In the genomic region with DNA sequence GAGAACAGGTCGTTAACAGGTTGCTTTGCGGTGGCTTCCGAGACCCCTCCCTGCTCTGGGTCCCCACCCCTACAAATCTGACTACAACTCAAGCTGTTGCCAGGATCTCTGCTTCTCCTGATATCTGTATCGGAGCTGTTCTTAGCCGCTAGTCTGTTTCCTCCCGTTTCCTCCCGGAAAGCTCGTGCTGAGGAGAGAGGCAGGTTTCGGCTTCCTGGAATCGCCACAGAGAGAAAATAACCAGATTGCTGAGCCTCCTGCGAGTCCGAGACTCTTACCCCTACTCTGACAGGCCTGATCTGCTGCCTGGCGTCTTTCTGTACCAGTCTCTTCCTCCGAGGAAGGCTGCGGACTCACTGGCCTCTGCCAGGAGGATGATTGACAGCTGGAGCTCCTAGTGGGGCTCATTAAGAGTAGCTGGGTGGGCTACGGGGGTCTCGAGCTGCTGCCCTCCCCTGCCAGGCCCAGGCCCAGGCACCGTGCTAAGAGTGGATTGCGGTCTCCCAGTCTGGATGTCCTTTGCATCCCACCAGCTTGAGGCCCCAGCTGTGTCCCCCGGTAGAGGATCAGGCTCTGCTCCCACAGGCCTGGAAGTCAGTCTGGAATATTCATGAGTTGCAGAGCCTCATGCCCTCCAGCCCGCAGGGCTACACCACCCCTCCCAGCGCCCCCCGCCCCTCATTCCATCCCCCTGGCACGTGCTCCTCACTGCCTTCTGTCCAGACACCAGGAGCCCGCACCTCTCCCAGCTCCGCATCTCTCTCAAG, we compare ENCODE assay signal across 9 mouse cellular contexts. TPM values are rescaled to one million over a fixed set of nuclear protein-coding genes. Genes with fewer than 3 reads are reported as not detected.
DNase-seq lines count a peak whose midpoint lies in the region; ATAC-seq and TF ChIP-seq lines count a peak whose summit lies in the region.
"Had no signal": no experiment of that assay in that cellular context is flagged by ENCODE, and none has a peak within 500 bp of the region (broad histone marks: within the 10 kb centered on the region; RNA-seq: fewer than 3 reads in every experiment).

No protein-coding gene starts in this region.

- H3K36me3 ChIP-seq in E14TG2a.4 (ENCODE audit: insufficient read depth, low read length): no peaks in the 10 kb centered on the region
- H3K36me3 ChIP-seq in heart, embryonic 15.5 days: no peaks in the 10 kb centered on the region
- no peaks in the 10 kb centered on the region for H3K36me3 ChIP-seq in neural tube, embryonic 11.5 days (ENCODE audit: control insufficient read depth, insufficient read depth, low read length)

- ATAC-seq in heart, embryonic 15.5 days (replicated peaks; ENCODE audit: insufficient number of reproducible peaks, insufficient read depth, low FRiP score, low read depth): peak; percentile 68
- peak; percentile 79 for ATAC-seq in neural tube, embryonic 11.5 days (ENCODE audit: insufficient read depth, low FRiP score, low TSS enrichment)

- intact Hi-C loops in left cerebral cortex, postnatal 36 days (cut with DNase I): loop anchor here (5.0 kb wide), 1 partner anchor 188 kb away; no protein-coding TSS in a partner anchor

- peak; percentile 36 for DNase-seq in embryo, embryonic 10 days (ENCODE audit: low spot score)
- peak; percentile 17 to 40 for DNase-seq in kidney, postnatal 4 days
- peak; percentile 58 for DNase-seq in neural tube, embryonic 11.5 days (ENCODE audit: low spot score)
- no peak for DNase-seq in ovary, adult 18-20 months (ENCODE audit: low spot score)
- no peak for DNase-seq in right cerebral cortex, adult 18-20 months
- no peak for DNase-seq in left cerebral cortex, postnatal 36 days (ENCODE audit: low spot score in 2 of 2)

- peak overlapping the region; percentile 64 for H3K4me2 ChIP-seq in heart, embryonic 15.5 days
- H3K4me2 ChIP-seq in neural tube, embryonic 11.5 days (ENCODE audit: low read depth): peak overlapping the region; percentile 40

- 6% methylated on average over 26 of the region's 26 CpGs for WGBS in heart, embryonic 15.5 days
- 7% methylated on average over 26 of the region's 26 CpGs for WGBS in neural tube, embryonic 11.5 days

- H3K9ac ChIP-seq in heart, embryonic 15.5 days: peak overlapping the region; percentile 43
- H3K9ac ChIP-seq in neural tube, embryonic 11.5 days (ENCODE audit: low read length): peak overlapping the region; percentile 52

- H3K27ac ChIP-seq in heart, embryonic 15.5 days: peak overlapping the region; percentile 48
- H3K27ac ChIP-seq in neural tube, embryonic 11.5 days (ENCODE audit: low read depth, low read length): no peak overlapping the region

- no peaks in the 10 kb centered on the region for H3K9me3 ChIP-seq in E14TG2a.4 (ENCODE audit: low read length)
- no peaks in the 10 kb centered on the region for H3K9me3 ChIP-seq in heart, embryonic 15.5 days (replicated peaks)
- no peaks in the 10 kb centered on the region for H3K9me3 ChIP-seq in neural tube, embryonic 11.5 days (ENCODE audit: control insufficient read depth, low read length)

- peaks cover 13% of the 10 kb centered on the region for H3K27me3 ChIP-seq in E14TG2a.4 (ENCODE audit: insufficient read depth, low read length)
- H3K27me3 ChIP-seq in heart, embryonic 15.5 days: no peaks in the 10 kb centered on the region
- no peaks in the 10 kb centered on the region for H3K27me3 ChIP-seq in neural tube, embryonic 11.5 days (ENCODE audit: control insufficient read depth, insufficient read depth, low read length)

- no peak for TF ChIP-seq CTCF in E14TG2a.4 (conservative IDR thresholded peaks at IDR 0.05; ENCODE audit: low read length)

- peak overlapping the region; percentile 74 for H3K4me3 ChIP-seq in E14TG2a.4 (replicated peaks; ENCODE audit: low read length)
- peak overlapping the region; percentile 40 for H3K4me3 ChIP-seq in heart, embryonic 15.5 days
- no peak overlapping the region for H3K4me3 ChIP-seq in neural tube, embryonic 11.5 days (ENCODE audit: low read depth, low read length)
- H3K4me3 ChIP-seq: myocyte had no signal

- H3K4me1 ChIP-seq in E14TG2a.4 (replicated peaks; ENCODE audit: low read depth, low read length): peaks cover 54% of the 10 kb centered on the region
- H3K4me1 ChIP-seq in heart, embryonic 15.5 days (replicated peaks): peaks cover 10% of the 10 kb centered on the region
- H3K4me1 ChIP-seq in neural tube, embryonic 11.5 days (ENCODE audit: control insufficient read depth, insufficient read depth, low read length): no peaks in the 10 kb centered on the region

RNA-seq across cellular contexts. Expression of a gene that starts 36.1 kb away (rescaled TPM):
- polyA plus RNA-seq in heart, embryonic 15.5 days (2015; fragmentation: Nextera tagmentation; extraction: Ambion mirVana): 12.6 and 19.5 TPM in 2 replicates
- polyA plus RNA-seq in neural tube, embryonic 11.5 days (2014; fragmentation: Nextera tagmentation; extraction: Ambion mirVana): 21.8 and 23.1 TPM in 2 replicates
- 1 to 10 TPM; 3.5 to 3.7 TPM for total RNA-seq in left cerebral cortex, postnatal 36 days (2021)

Comparison
In these comparisons a context has a peak if more than half of its experiments do, and no peak if none do; other contexts are left out.
1. DNase-seq: peak in embryo, embryonic 10 days (single experiment), kidney, postnatal 4 days (2 of 2) and neural tube, embryonic 11.5 days (single experiment); none in ovary, adult 18-20 months (single experiment), right cerebral cortex, adult 18-20 months (single experiment) and left cerebral cortex, postnatal 36 days (0 of 2).